Mouse (Mus musculus) layer of hippocampus, postnatal 10 days (tissue): Measurements from ENCODE around the gene Mef2c. TPM values are rescaled to one million over a fixed set of nuclear protein-coding genes. Genes with fewer than 3 reads are reported as not detected.

Source experiments
- DNase-seq, 2 experiments: peaks; one replicate each; pipeline ENCODE4 v3.0.0; 2021; ENCODE audit warnings: low spot score in 2 of 2
- long read RNA-seq: library from polyadenylated mRNA; stranded (forward); transcript quantifications from one replicate; pipeline ENCODE4 v2.0.0, GENCODE M21; 2023
- total RNA-seq, 2 experiments: library from RNA; stranded (reverse); gene quantifications; 2 replicates each; pipeline ENCODE4 v1.2.3; 2021

Gene Mef2c
- total RNA-seq: 100 to 1,000 TPM; 121 to 125 TPM
- long read RNA-seq, full-length matches to known transcripts: 8 of 38 reads
- long read RNA-seq, partial matches to known transcripts: 4 of 38 reads
- long read RNA-seq, other reads (novel, unspliced or antisense): 26 of 38 reads

DNA sequence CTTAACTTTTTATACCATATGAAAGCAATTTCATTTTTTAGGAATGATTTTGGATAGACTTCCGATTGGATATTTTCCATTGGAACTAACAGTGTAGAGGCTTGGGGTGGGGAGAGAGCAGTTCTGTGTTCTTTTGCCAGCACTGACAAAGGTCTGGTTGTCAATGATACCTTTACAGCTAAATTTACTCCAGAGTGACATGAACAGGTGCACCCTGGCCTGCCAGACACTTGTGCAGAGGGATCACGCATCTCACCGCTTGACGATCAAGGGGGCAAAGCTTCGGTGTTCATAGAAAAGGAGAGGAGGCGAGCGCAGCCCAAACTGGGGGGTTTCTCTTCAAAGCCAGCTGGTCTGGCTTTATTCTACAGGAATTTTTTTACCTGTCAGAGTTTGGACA lies at the start of gene Mef2c:
Gene Mef2c (plus strand): TSS at position 116 of the 400 bp plus-strand sequence.
- no peak for DNase-seq

DNA sequence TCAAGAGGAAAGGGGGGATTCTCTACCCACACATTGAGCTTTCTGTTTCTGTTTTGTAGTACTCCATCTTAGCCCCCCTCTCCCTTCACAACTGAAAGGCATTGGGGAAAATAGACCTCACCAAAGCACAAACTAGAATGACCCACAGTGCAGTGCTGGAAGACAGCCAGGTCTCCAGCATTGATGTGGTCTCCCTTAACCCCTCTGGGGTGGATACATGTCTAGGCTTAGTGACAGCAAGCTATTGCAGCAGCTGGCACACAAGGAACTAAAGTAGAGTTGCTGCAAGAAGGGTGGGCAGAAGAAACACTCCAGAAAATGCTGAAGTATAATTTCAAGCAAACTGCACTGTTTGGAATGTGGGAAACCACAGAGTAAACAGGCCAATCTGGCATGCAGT lies 45.1 kb upstream of the Mef2c start:
- no peak for DNase-seq

DNA sequence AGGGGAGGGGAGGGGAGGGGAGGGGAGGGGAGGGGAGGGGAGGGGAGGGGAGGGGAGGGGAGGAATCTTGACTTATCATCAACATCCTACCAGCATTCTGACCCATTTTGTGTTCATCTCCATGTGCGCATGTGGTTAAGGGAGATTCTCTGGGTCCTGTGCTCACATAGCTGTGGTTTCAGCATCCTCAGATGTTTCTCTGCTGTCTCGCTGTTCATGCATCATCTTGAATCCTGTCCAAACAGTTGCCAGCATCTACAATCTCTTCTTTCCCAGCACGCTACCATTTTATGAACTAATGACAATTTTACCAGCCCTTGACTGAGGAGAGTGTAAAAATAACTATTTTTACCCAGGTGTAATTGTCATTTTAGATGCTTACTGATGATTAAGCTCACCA lies 44.2 kb upstream of the Mef2c start:
- no peak for DNase-seq

DNA sequence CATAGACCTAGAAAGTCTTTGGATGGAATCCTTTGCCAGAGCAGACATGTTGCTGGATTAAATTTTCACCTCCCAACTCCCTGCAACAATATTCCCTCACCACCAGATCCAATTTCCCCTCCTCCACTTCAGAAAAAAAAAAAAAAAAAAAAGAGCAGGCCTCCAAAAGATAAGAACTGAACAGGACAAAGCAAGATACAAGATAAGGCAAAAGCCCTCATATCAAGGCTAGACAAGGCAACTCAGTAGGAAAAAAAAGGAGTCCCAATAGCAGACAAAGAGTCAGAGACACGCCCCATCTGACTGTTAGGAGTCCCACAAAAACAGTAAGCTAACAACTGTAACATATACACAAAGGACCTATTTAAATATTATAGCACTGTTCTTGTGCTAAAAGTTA lies 43.2 kb upstream of the Mef2c start:
- DNase-seq: no peak

DNA sequence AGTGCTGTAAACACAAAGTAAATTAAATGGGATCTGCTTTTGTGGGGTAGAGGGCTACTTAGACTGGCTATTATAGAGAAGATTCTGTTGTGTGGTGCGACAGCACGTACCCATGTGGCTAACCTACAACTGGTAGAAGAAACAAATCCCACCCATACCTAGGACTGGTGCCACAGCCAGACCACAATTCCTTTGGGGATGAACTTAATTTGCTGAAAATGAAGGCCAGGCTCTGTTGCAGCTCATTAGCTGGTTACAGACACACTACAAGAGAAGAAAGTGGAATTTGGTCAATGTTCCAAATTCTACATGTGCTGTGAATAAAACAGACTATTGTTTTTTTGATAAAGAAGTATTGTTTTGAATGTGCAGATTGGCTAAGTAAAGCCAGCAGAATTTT lies 42.3 kb upstream of the Mef2c start:
- DNase-seq: no peak

DNA sequence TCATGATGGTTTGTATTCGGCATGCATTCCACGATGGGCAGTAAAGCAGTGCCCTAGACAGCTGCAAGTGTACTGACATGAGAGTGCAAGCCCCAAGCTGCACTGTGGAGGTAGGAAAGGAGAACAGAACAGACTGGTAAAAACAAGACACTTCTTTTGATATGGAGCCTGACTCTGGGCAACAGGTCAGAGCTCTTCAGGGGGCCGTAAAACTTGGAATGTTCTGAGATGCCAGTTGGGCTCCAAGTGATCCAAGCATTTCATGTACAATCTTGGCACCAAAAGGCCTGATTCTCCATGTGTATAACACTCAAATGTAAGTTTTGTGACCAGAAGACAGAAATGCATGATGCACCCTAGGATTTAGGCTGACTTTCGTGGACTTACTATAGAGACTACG lies 37.1 kb upstream of the Mef2c start:
- DNase-seq: no peak

DNA sequence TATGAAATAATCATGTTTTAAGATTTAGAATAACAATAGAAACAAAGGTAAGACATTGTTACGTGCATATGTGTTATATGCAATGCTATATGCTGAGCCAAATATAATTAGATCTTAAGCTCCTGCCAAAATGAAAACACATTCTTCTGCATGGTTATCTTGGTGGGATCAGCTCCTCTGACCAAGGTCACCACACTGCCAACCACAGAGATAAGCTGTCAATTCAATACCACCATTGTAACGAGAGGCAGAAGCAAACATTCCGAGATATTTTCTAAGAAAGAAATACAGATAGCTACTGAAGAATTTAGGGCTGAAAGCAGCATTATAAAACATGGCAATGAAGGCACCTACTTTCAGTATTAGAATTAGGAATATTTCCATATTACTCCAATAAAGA lies 35.0 kb upstream of the Mef2c start:
- no peak for DNase-seq

DNA sequence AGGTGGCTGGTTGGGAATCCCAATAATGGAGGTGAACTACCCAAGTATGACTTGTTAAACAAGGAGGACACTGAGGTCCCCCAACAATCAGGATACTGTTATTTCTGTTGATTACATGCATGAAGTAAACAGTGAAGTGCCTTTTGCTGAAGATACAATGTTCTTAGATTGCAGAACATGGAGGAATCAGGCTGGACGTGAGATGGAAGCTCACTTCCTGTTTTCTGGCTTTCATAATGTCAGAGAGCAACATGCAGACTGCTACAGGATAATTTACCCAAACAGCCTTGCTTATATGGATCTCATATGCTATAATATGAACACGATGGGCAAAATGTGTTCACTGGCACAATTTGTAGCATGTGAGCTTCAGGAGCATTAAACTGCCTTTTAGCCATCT lies 30.1 kb upstream of the Mef2c start:
- DNase-seq: no peak

DNA sequence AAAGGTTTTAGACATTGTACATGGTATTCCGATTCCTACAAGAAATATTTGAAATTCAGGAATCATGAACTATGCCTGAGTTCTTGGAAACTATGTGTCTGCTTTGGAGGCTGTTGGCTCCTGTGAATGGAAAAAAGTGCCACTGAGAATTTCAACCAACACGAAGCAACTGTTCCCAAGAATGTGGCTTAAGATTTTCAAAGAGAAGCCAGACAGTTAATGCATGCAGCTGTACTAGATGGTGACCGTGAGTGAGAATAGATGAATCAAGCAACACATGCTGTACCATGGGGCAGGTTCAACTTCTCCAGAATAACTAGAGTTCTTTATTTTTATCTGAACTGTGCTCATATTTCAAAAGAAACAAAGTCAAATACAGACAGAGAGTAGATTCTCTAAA lies 23.4 kb upstream of the Mef2c start:
- DNase-seq: no peak

DNA sequence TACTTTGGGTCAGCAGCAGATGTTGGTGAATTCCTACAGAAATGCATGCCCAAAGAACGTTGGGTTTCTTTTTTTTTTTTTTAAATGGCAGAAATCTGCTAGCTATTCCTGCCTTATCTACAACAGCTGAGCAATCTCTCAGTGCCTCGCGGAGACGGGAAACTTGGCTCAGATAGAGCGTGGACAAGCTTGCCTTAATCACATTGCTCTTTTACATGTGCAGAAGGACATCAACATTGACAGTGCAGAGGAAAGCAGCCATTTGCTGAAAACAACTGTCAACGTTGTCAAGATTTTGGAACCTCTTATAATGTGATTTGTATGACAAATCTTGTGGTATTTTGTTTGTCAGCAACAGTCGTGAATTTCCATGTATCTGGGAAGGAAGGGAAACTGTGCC lies 22.5 kb upstream of the Mef2c start:
- DNase-seq: peak in 1 of 2 experiments; percentile 16

DNA sequence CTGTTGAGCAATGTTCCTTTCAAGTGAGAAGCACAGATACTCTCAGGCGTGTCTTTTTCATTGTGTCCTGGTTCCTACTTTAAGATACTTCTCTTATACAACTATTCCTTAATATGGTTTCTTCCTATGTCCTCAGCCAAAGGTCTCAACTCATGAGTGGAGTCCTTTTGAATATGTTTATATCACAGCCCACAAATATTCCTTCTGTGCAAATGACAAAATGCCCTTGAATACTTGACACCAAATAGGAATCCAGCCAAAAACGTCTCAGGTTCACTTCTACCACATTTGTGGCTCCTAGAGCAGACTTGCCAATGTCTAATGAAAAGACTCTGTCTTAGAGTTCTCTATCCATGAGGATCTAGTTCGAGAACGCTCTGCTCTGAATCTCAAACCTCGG lies 21.7 kb upstream of the Mef2c start:
- DNase-seq: no peak

DNA sequence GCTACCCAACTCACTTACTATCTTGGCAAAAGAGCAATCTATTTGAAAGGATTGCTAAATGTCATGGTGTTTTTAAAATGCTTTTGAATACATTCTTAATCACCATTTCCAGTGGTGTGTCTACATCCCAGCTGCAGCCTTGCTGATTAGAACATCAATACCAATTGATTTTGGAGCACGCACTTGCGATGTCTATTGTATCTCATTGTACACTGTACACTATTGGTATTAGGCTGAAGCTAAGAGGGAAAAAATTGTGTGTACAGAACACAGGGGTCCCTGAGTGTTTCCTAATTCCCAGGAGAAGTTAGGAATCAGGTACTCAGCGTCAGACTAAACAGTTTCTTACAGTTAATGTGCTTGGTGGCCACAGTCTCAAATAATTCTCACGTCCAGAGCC lies 19.6 kb upstream of the Mef2c start:
- no peak for DNase-seq

DNA sequence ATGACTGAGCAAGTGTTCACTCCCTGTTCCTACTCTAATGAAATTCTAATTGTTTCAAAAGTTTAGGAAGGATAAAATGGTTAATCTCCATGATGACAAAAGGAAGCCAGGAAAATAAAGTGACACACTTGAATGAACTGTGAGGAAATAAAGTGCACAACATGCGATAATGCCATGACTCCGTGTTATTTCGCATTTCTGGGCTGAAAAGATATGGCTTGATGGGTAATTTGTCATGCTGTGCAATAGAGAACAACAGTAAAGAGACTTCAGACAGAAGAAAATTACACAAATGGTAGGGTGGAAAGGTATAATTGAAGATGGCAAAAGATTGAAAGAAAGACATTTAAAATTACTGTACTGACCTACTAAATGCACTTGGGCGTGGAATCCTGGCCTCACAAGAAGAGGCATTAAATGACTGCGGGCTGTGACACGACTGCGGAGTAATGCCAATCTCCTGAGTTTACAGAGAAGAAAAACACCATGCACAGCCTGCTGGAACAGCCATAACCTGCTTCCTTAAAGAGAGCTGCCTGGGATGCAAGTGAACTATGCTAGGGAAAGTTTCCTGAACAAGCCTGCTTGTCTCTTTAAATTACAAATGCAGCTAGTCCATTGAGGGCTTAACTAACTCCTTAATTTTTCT lies 19.0 kb upstream of the Mef2c start:
- DNase-seq: no peak

DNA sequence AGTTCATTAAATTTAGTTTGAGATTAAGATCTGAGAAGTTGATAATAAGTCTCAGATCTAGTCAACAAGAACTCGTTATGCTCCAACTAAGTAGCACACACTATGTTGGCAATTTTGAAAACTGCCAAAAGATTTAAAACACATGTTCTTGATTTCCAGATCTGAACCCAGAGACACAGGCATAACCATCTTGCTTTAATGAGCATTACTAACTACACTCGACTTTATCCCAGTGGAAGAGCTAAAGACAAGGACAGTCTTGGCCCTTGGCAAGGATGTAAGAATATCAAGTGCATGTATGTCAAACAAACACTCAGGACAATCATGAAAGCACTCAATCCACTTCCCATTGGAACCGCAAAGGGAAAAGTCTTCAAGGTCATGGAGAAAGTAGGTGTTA lies 11.8 kb upstream of the Mef2c start:
- no peak for DNase-seq

DNA sequence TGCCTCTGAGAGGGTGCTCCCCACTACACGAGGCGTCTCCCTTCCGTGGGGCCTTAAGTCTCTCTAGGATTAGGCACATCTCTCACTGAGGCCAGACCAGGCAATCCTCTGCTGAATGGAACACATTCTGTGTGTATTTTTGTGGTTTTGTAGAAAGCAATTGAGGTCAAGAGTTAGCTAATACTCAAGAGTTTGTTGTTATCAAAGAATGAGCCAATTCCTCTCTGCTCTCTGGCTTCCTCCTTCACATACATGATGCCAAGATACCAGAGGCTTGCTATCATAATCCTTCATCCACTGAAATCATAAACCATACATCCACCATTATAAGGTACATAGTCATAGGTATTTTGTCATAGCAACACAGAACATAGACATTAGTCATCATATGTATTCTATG lies 6.1 kb upstream of the Mef2c start:
- DNase-seq: no peak

DNA sequence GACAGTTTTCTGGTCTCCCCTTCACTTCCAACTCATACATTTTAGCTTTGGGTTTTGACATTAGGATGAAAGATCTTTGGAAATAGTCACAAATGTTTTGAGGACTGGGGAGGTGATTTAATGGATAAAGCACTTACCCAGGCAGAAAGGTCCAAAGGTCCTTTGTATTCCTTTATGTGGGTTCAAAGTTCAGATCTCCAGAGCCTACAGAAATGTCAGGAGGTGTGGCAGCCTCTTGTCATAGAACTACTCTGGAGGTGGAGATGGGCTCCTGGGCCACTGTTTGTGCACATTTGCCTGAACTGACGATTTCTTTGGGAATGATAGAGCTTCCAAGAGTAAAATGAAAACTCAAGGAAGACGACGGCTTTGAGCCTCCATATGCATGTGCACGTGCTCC lies 4.3 kb upstream of the Mef2c start:
- DNase-seq: no peak

DNA sequence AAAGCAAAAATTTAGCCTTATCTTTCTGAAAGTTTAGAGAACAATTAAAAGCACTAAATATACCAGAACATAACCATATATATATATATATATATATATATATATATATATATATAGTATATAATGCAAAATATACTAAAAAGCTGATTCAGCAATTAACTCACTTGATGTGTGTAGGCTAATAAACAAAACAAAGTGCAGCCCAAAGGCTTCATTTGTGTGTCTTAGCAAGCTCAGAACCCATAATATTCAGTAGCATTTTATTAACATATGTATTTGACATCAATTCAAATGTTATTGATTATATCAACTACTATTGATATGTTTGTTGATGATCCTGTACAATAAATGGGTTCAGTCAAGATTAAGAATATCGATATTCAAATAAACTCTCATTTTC lies 3.9 kb downstream of the Mef2c start:
- DNase-seq: no peak

DNA sequence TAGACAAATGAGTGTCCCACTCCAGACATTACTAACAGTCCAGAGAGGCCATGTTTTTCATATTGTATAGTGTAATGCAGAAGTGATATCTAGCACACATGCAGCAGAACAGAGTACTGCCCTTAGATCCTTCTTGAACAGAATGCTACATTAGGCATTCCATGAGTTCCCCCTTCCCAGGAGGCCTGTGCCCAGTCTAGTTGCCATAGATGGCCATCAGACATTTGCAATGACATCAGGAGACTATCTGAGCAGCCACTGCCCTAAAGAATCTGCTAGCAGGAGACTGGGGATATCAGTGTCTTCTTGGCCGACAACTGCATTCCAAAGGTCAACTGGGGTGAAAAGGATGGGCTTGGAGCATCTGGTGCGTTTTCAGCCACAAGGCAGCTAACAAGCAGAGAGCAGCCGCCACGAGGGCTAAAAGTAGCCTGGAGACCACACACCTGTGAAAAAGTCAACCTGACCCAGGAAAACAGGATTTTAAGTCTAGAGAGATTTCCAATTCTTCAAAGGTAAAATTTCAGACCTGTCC lies 11.2 kb downstream of the Mef2c start:
- no peak for DNase-seq

DNA sequence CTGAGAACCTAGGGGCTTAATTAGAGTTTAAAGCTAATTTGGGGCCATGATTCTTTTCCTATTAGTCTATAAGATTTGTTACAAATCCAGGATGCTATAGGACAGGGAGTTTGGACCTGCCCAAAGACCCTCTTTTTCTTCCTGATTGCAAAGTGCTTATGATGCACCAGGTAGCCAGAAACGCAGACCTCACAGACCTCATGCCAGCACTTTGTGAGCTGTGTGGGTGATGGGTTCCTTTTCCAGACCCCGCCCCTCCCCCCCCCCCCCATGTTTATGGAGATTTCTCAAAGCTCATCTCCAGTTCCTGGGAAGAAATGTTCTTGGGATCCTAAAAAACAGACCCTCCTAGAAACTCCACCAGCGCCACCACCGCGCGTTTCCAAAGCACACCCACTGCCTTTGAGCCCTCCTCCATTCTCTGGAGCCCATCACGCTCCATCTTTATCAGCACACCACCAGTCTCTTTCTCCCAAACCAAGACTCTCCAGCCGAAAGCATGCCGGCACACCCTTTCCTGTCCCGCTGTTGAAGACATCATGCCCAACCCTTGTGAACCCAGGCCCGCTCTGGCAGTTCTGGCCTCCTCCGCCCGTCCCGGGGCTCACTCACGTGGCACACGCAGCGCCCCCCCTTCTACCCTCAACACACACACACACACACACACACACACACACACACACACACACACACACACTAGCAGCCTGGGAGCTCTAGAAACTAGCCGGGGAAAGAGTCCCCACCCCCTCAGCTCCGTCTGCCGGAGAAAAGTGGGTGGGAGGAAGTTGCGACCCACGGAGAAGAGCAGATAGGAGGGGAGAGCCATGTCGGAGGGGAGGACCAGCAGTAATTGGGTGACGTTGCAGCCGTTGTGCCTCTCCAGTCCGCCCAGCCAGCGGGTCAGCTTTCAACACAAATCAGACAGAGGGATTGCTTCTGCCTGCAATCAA lies 14.1 kb downstream of the Mef2c start:
- peak; percentile 72 to 78 for DNase-seq

DNA sequence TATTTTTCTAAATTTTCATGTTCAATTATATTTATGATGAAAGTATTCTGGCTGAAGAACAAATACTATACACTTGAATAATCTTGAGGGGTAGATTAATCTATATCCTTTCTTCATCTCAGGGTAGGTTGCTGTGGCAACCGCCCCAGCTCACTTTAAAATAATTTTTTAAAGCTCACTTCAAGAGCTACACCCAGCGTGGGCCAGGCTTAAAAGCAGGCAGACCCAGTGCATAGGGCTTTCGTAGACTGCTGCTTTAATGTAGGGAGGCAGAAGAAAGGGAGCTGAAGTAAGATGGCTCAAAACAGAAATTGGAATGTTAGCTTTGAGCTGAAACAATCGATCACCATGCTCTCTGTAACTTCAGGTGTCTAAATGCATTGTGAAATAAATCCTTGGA lies 17.0 kb downstream of the Mef2c start:
- DNase-seq: no peak

DNA sequence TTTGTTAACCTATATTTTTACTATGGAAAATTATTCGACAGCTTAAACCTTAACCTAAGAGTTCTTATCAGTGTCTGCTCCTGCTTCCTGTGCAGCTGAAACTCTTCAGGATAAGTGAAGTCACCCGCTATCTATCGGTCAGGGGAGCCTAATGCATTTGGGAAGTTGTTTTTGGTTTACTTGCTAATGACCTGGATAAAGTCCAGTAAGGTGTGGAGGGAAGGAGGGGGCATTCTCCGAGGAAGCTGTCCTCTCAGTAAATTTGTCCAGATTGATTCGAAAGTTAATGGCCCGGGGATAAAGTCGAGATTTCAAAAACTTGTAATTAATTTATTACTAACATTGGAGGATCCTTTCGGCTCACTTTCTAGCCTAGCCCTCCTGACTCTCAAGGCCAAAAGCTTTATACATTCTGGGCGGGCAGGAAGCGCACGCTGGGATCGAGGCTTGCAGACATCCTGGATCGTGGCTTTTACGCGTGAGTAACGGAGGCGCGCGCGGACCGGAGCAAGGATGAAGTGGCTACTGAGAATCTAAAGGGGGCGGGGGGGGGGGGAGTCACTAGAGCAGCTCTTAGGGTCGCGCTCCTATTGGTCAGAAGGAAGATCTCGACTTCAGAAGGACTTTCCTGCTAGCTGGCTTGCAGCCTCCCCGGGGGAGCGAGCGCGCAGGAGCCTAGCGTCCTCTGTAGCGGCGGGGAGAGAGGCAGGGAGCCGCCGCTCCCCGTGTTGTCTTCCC lies 19.6 kb downstream of the Mef2c start:
- DNase-seq: peak; percentile 50 to 58
